Mouse (Mus musculus): ENCODE data around the gene Phlpp2.

GRCm38 (mm10) chr8:109854522-109854921, 13.8 kb upstream of the Phlpp2 start:
- no peak for TF ChIP-seq CTCF (IDR thresholded peaks at IDR 0.05; ENCODE audit: control insufficient read depth, insufficient read depth, insufficient replicate concordance, low read depth, low read length)
- no peak for TF ChIP-seq POLR2A (IDR thresholded peaks at IDR 0.05; ENCODE audit: control insufficient read depth, low read depth, low read length)
